Mouse (Mus musculus) lung, adult 2 months (tissue): ENCODE data around the gene Tnnt2. TPM values are rescaled to one million over a fixed set of nuclear protein-coding genes. Genes with fewer than 3 reads are reported as not detected.

ENCODE experiments used
- DNase-seq: peaks from one replicate; pipeline ENCODE4 v3.0.0; 2022
- H3K4me1 ChIP-seq: fragments of 200-500 bp; 2 replicates; pipeline ENCODE4 v1.6.1; 2011; ENCODE audit warnings: low read length; ENCODE audit not compliant: control insufficient read depth, insufficient read depth
- H3K4me3 ChIP-seq: fragments of 200-500 bp; replicated peaks from 2 replicates; pipeline ENCODE3; 2011; ENCODE audit warnings: low read depth, mild to moderate bottlenecking, control low read depth, low read length; ENCODE audit errors: extremely low read depth
- CTCF ChIP-seq: fragments of 200-500 bp; IDR thresholded peaks from 2 replicates; pipeline ENCODE4 v1.5.1; 2011; ENCODE audit warnings: mild to moderate bottlenecking, low read length, control low read depth; ENCODE audit not compliant: insufficient read depth
- POLR2A ChIP-seq: fragments of 200-500 bp; IDR thresholded peaks from 2 replicates; pipeline ENCODE4 v1.6.1; 2011; ENCODE audit warnings: low read depth, mild to moderate bottlenecking, control low read depth, low read length, borderline replicate concordance; ENCODE audit errors: extremely low read depth
- WGBS: fragments of 180-500 bp; shearing (Covaris S2); methylation state at CpG from one replicate; pipeline ENCODE4 v1.1.7; 2018; 5-methylcytosine and 5-hydroxymethylcytosine counted together
- polyA plus RNA-seq: library from polyadenylated mRNA; depleted of rRNA; stranded (reverse); fragments of >200 nt; gene quantifications from 2 replicates; pipeline ENCODE4 v1.2.3, GENCODE M21; 2012

Gene Tnnt2
- polyA plus RNA-seq, 1 experiment = 74.6 TPM

DNA sequence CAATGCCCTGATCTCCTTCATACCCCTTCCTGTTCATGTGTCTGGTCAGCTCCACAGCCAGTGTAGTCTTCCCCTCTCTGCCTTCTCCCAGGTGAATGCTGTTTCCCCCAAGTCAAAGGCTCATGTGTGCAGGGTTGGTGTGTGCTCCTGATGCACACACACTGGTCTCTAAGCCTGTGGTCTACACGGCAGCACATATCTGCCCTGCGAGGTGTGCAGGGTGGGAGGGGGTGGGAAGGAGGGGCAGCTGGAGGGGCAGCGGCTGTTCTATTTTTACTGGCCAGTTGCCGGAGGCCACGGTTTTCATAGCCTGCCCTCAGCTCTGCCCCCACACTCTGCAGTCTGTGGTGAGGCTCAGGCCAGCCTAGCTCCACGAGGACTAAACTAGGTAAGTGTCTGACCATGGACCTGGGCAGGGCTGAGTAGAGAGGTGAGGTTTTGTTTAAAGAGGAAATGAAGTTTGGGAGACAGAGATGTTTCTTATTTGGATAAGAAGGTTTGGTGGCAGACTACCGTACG lies 37.0 kb upstream of the Tnnt2 start:
- DNase-seq = no peak
- H3K4me3 ChIP-seq = no peak overlapping the region
- WGBS = 55% methylated on average over 8 of the region's 8 CpGs
- TF ChIP-seq POLR2A (no peak), CTCF (no peak)
- H3K4me1 ChIP-seq = peaks cover 2% of the 10 kb centered on the region; the same call in 1 of the 2 replicates

DNA sequence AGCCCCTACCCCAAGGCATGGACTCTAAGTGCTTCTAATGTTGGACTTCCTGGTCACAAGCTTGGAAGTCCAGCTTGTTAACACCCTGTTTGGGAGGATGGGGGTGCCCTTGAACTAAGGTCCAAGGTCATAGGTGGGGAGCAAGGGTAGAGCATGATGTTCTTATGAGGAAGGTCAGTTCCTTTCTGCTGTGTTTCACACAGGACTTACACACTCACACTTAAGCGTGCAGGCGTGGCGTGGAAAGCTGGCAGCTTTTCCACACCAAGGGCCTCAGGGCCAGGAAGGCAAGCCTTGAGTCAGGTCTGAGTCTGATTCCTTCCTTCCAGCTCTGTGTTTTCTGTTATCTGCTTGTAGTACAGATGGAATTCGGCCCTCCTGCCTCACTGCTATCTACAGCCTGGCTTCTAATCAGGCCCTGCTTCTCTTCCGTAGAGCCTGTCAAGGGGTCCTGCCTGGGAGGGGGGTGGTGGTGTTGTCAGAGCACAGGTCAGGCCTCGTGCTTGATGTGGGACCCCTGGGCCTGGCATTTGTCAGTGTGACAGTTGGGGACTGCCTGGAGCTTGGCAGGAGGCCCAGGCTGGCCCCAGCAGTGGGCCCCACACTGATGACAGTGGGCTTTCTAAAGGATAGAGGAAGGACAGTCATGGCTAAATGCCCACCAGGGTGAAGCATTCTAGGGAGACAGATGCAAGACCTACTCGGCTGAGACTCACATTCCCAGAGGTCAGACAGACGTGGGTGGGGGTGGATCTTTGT lies 35.8 kb upstream of the Tnnt2 start:
- TF ChIP-seq POLR2A (no peak), CTCF (no peak)
- WGBS = 62% methylated on average over 8 of the region's 8 CpGs
- Histone ChIP-seq H3K4me3 (no peak overlapping the region), H3K4me1 (no peaks in the 10 kb centered on the region)
- no peak for DNase-seq

GRCm38 (mm10) chr1:135807546-135807945 lies 28.6 kb upstream of the Tnnt2 start:
- no peak for DNase-seq
- no peak overlapping the region for H3K4me3 ChIP-seq
- TF ChIP-seq POLR2A (no peak), CTCF (no peak)
- 47% methylated on average over 10 of the region's 10 CpGs for WGBS
- H3K4me1 ChIP-seq = no peaks in the 10 kb centered on the region

DNA sequence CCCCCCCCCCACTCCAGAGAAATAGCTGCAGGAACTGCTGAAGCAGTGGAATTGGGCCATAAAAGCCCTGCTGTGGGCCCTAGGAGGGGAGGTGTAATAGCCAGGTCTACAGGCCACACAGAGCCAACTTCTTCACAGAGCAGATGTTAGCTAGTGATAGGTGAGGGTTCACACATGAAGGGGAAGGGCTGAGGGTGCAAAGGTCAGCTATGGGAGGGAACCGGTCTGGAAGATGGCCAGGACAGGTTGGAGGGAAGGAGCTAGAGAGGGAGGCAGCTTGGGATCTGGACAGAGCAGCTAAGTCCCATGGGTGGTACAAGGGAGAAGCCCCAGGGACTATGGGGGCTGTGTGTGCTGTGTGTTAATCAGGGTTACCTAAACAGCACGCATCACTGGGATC lies 26.0 kb upstream of the Tnnt2 start:
- Histone ChIP-seq H3K4me3 (no peak overlapping the region), H3K4me1 (no peaks in the 10 kb centered on the region)
- 94% methylated on average over 2 of the region's 2 CpGs for WGBS
- TF ChIP-seq CTCF = no peak
- no peak for TF ChIP-seq POLR2A
- DNase-seq = no peak

- no peak overlapping the region for H3K4me3 ChIP-seq
- no peaks in the 10 kb centered on the region for H3K4me1 ChIP-seq
- no peak for TF ChIP-seq POLR2A
- peak; percentile 99 for TF ChIP-seq CTCF
- peak; percentile 86 for DNase-seq
- 31% methylated on average over 7 of the region's 7 CpGs for WGBS
Observed at GRCm38 (mm10) chr1:135811016-135811646, 25.0 kb upstream of the Tnnt2 start.

DNA sequence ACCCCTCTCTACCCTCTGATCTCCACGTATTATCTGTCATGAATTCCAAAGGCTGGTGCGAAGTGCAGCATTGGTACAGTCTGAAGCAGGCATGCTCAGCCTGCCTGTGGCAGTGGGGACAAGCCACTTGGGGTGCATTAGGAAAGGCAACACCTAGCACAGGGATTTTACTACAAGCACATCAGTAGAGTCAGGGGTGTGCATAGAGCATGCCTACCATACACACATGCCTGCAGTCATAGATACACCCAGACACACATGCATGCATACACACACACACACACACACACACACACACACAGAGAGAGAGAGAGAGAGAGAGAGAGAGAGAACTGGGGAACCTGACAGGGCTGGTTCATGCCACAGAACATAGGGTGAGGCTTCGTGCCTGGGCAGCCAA lies 23.9 kb upstream of the Tnnt2 start:
- no peaks in the 10 kb centered on the region for H3K4me1 ChIP-seq
- WGBS = 60% methylated on average over 3 of the region's 3 CpGs
- H3K4me3 ChIP-seq = no peak overlapping the region
- DNase-seq = no peak
- TF ChIP-seq CTCF (no peak), POLR2A (no peak)

GRCm38 (mm10) chr1:135812618-135813017 lies 23.5 kb upstream of the Tnnt2 start:
- H3K4me3 ChIP-seq = no peak overlapping the region
- DNase-seq = no peak
- no peak for TF ChIP-seq POLR2A
- H3K4me1 ChIP-seq = no peaks in the 10 kb centered on the region
- 20% methylated on average over 2 of the region's 2 CpGs for WGBS

DNA sequence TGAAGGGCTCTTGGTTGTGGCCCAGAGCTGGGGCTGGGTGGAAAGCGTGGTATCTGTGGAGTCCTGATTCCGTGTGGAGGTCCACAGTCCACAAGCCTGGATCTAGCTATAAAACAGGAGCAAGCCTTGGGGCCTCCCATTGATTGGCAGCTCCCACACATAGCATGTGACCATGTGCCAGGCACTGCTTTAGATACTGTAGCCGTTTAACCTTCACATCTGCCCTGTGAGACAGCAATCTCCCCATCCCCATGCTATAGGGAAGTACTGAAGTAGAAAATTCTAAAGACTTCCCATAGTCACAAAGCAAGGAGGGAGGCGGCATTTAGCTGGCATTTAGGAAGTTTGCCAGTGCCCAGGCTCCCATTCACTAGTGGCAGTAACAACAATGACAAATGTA lies 23.1 kb upstream of the Tnnt2 start:
- Histone ChIP-seq H3K4me1 (no peaks in the 10 kb centered on the region), H3K4me3 (no peak overlapping the region)
- no peak for TF ChIP-seq POLR2A
- TF ChIP-seq CTCF = no peak
- DNase-seq = no peak
- 65% methylated on average over 4 of the region's 4 CpGs for WGBS

- Histone ChIP-seq H3K4me3 (no peak overlapping the region), H3K4me1 (no peaks in the 10 kb centered on the region; the same call in 1 of the 2 replicates)
- TF ChIP-seq CTCF = no peak
- TF ChIP-seq POLR2A = no peak
- DNase-seq = no peak
- 76% methylated on average over 5 of the region's 5 CpGs for WGBS
Observed at GRCm38 (mm10) chr1:135813687-135814395, 22.3 kb upstream of the Tnnt2 start.

GRCm38 (mm10) chr1:135814531-135814930 lies 21.6 kb upstream of the Tnnt2 start:
- no peak for TF ChIP-seq POLR2A
- TF ChIP-seq CTCF = no peak
- no peak for DNase-seq
- WGBS = 79% methylated on average over 5 of the region's 5 CpGs
- H3K4me1 ChIP-seq = no peaks in the 10 kb centered on the region; the same call in 1 of the 2 replicates
- H3K4me3 ChIP-seq = no peak overlapping the region
